Mouse (Mus musculus) G1E (cell line): ENCODE measurements at regions not wholly inside any gene's neighbourhood (a gene's known extent, or its start where the extent isn't known, plus 50 kb on each side); places are given as distances from the start of the nearest gene placed in this dataset.

Experiments
- ATAC-seq: 2 replicates; pipeline ENCODE4 v1.8.0; 2016; ENCODE audit warnings: mild to moderate bottlenecking; ENCODE audit not compliant: insufficient number of reproducible peaks, poor library complexity, low FRiP score, severe bottlenecking; ENCODE audit errors: extremely low read depth
- DNase-seq: peaks from one replicate; pipeline ENCODE4 v3.0.0; 2012; ENCODE audit warnings: low spot score
- H3K27me3 ChIP-seq: 2 replicates; pipeline ENCODE4 v1.6.1; 2012; ENCODE audit warnings: mild to moderate bottlenecking, low read length, inconsistent platforms; ENCODE audit not compliant: insufficient read depth
- H3K36me3 ChIP-seq: replicated peaks from 2 replicates; pipeline ENCODE3; 2012; ENCODE audit warnings: mild to moderate bottlenecking, inconsistent platforms
- H3K4me1 ChIP-seq: 2 replicates; pipeline ENCODE4 v1.6.1; 2012; ENCODE audit warnings: low read depth, low read length, inconsistent platforms, mixed read lengths; ENCODE audit not compliant: insufficient read depth
- H3K4me3 ChIP-seq: 2 replicates; pipeline ENCODE4 v1.5.1; 2012; ENCODE audit warnings: low read depth, mild to moderate bottlenecking, inconsistent platforms, low read length, moderate library complexity, mixed read lengths
- H3K9me3 ChIP-seq: replicated peaks from 2 replicates; pipeline ENCODE4 v1.6.1; 2012; ENCODE audit warnings: inconsistent platforms
- CTCF ChIP-seq: IDR thresholded peaks from 2 replicates; pipeline ENCODE4 v1.5.1; 2012; ENCODE audit warnings: low read depth, low read length, inconsistent platforms, mixed read lengths
- GATA1 ChIP-seq: IDR thresholded peaks from 2 replicates; pipeline ENCODE4 v1.6.1; 2012; ENCODE audit warnings: borderline replicate concordance, low read length, inconsistent platforms, mixed read lengths
- GATA2 ChIP-seq: IDR thresholded peaks from 2 replicates; pipeline ENCODE4 v1.6.1; 2012; ENCODE audit warnings: low read depth, low read length, inconsistent platforms, borderline replicate concordance
- POLR2AphosphoS5 ChIP-seq: IDR thresholded peaks from 2 replicates; pipeline ENCODE4 v1.6.1; 2012; ENCODE audit warnings: low read depth, low read length, inconsistent platforms; ENCODE audit not compliant: insufficient replicate concordance
- TAL1 ChIP-seq: conservative IDR thresholded peaks from 2 replicates; pipeline ENCODE4 v1.6.1; 2012; ENCODE audit warnings: low read depth, low read length, inconsistent platforms, mixed read lengths

DNA sequence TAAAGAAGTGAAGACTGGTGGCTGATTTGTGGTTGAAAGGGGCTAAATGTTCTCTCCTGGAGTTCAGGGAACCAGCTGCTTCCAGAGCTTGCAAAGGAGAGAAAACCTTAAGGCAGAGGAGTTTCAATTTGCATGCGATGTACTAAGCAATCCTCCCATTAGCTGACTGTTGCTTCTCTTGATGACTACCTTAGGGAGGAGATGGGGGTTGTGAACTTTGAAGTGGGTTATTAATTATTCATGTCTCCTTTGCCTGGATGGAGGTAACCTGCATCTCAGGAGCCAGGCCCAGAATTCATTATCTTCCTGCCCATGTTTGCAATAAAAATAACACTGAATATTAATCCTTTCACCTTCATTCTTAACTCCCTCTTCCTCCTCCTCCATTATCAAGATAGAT lies 552.0 kb upstream of the Sel1l start:
- no peaks in the 10 kb centered on the region for H3K9me3 ChIP-seq
- no peaks in the 10 kb centered on the region for H3K27me3 ChIP-seq
- ATAC-seq: no peak
- H3K4me1 ChIP-seq: no peaks in the 10 kb centered on the region
- TF ChIP-seq GATA2 (no peak), POLR2AphosphoS5 (no peak), TAL1 (no peak), GATA1 (no peak), CTCF (no peak)
- no peak for DNase-seq
- no peaks in the 10 kb centered on the region for H3K36me3 ChIP-seq
- H3K4me3 ChIP-seq: no peak overlapping the region

DNA sequence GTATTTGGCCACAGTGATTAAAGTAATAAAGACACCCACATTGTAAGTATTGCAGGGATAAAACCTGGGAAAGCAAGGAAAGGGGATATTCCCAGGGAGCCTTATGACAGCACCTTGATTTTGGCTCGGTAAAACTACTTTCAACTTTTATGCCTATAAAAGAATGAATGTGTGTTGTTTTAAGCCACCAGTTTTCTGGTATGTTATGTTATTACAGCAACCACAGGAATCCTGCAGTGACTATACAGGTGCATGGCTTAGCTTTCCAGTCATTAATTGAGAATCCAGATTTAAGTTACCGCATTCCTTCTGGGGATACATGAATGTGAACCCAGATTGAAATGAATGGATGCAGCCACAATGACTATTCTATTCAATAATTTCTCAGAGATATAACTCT lies 537.2 kb upstream of the Sel1l start:
- Histone ChIP-seq H3K36me3 (no peaks in the 10 kb centered on the region), H3K27me3 (no peaks in the 10 kb centered on the region), H3K4me1 (no peaks in the 10 kb centered on the region), H3K4me3 (no peak overlapping the region), H3K9me3 (no peaks in the 10 kb centered on the region)
- no peak for DNase-seq
- no peak for TF ChIP-seq TAL1
- no peak for TF ChIP-seq GATA1
- TF ChIP-seq POLR2AphosphoS5: no peak
- no peak for TF ChIP-seq CTCF
- TF ChIP-seq GATA2: no peak
- ATAC-seq: no peak

GRCm38 (mm10) chr12:92384266-92384937 lies 535.4 kb upstream of the Sel1l start:
- no peak overlapping the region for H3K4me3 ChIP-seq
- H3K36me3 ChIP-seq: no peaks in the 10 kb centered on the region
- H3K4me1 ChIP-seq: no peaks in the 10 kb centered on the region
- no peak for TF ChIP-seq GATA2
- no peak for TF ChIP-seq POLR2AphosphoS5
- TF ChIP-seq GATA1: no peak
- no peak for TF ChIP-seq TAL1
- TF ChIP-seq CTCF: no peak
- no peaks in the 10 kb centered on the region for H3K9me3 ChIP-seq
- no peaks in the 10 kb centered on the region for H3K27me3 ChIP-seq
- DNase-seq: no peak
- ATAC-seq: no peak

GRCm38 (mm10) chr12:92379130-92379529 lies 530.2 kb upstream of the Sel1l start:
- no peak for TF ChIP-seq TAL1
- TF ChIP-seq CTCF: no peak
- no peak for TF ChIP-seq GATA1
- no peak for TF ChIP-seq GATA2
- no peak for TF ChIP-seq POLR2AphosphoS5
- Histone ChIP-seq H3K4me1 (no peaks in the 10 kb centered on the region), H3K36me3 (no peaks in the 10 kb centered on the region), H3K27me3 (no peaks in the 10 kb centered on the region), H3K9me3 (no peaks in the 10 kb centered on the region), H3K4me3 (no peak overlapping the region)
- peak; percentile 49 for ATAC-seq
- DNase-seq: no peak

GRCm38 (mm10) chr12:92365926-92366325 lies 517.0 kb upstream of the Sel1l start:
- TF ChIP-seq GATA2: no peak
- no peak for TF ChIP-seq GATA1
- no peak for TF ChIP-seq POLR2AphosphoS5
- TF ChIP-seq CTCF: no peak
- TF ChIP-seq TAL1: no peak
- ATAC-seq (no peak), DNase-seq (no peak)
- Histone ChIP-seq H3K4me3 (no peak overlapping the region), H3K4me1 (no peaks in the 10 kb centered on the region), H3K27me3 (no peaks in the 10 kb centered on the region), H3K36me3 (no peaks in the 10 kb centered on the region), H3K9me3 (peaks cover 2% of the 10 kb centered on the region; the same call in 1 of the 2 replicates)

GRCm38 (mm10) chr12:92353386-92354257 lies 504.7 kb upstream of the Sel1l start:
- H3K4me3 ChIP-seq: no peak overlapping the region
- H3K27me3 ChIP-seq: no peaks in the 10 kb centered on the region
- H3K4me1 ChIP-seq: no peaks in the 10 kb centered on the region
- no peak for ATAC-seq
- no peaks in the 10 kb centered on the region for H3K9me3 ChIP-seq
- no peaks in the 10 kb centered on the region for H3K36me3 ChIP-seq
- TF ChIP-seq POLR2AphosphoS5: no peak
- DNase-seq: no peak

DNA sequence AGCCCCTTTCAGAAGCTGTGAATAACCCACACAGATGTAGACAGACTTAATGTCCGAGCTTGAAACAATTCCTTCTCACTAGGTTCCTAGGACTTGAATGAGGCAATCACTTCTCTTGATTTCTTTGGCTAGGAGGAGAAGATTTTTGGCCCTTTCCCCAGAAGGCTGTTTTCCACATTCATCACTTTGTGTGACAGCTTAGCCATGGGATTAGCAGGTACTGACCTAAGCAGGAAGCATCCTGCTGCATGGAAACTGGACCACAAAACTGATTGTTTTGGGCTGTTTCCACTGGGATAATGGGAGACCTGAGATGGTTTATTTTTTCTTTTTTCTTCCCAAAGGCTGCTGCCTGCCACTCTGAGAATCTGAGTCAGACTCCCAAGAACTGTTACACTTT lies 469.3 kb upstream of the Sel1l start:
- Histone ChIP-seq H3K36me3 (no peaks in the 10 kb centered on the region), H3K27me3 (no peaks in the 10 kb centered on the region), H3K4me3 (no peak overlapping the region), H3K4me1 (no peaks in the 10 kb centered on the region), H3K9me3 (no peaks in the 10 kb centered on the region)
- ATAC-seq (no peak), DNase-seq (no peak)
- TF ChIP-seq GATA2 (no peak), GATA1 (no peak), POLR2AphosphoS5 (no peak)
